Mouse (Mus musculus) hindbrain, postnatal 0 days (tissue): Measurements from ENCODE around the gene Myb. TPM values are rescaled to one million over a fixed set of nuclear protein-coding genes. Genes with fewer than 3 reads are reported as not detected.
"Not testable (repeated sequence)": the region's sequence is repeated elsewhere in the genome, so short reads cannot be mapped to it uniquely, and the experiment has no call there.

Experiments
- ATAC-seq: fragments of 200-750 bp; cut with Nextera tagmentation; 2 replicates; pipeline ENCODE4 v1.8.0; 2017; ENCODE audit warnings: mild to moderate bottlenecking, moderate TSS enrichment, moderate library complexity
- DNase-seq: peaks from one replicate; pipeline ENCODE4 v3.0.0-alpha.2; 2015; ENCODE audit warnings: low spot score
- H3K27ac ChIP-seq: fragments of 300-500 bp; sonication (generic); 2 replicates; pipeline ENCODE4 v1.5.1; 2014; ENCODE audit warnings: mild to moderate bottlenecking
- H3K27me3 ChIP-seq: fragments of 300-500 bp; sonication (generic); 2 replicates; pipeline ENCODE4 v1.6.1; 2014; ENCODE audit warnings: low read length, mixed read lengths; ENCODE audit not compliant: insufficient read depth
- H3K36me3 ChIP-seq: fragments of 300-500 bp; sonication (generic); 2 replicates; pipeline ENCODE4 v1.6.1; 2014; ENCODE audit warnings: low read length, mixed read lengths; ENCODE audit not compliant: insufficient read depth
- H3K4me1 ChIP-seq: fragments of 300-500 bp; sonication (generic); 2 replicates; pipeline ENCODE4 v1.6.1; 2014; ENCODE audit warnings: antibody characterized with exemption, low read length, mixed read lengths; ENCODE audit not compliant: insufficient read depth
- H3K4me2 ChIP-seq: fragments of 300-500 bp; sonication (generic); 2 replicates; pipeline ENCODE4 v1.6.1; 2014; ENCODE audit warnings: low read depth, mild to moderate bottlenecking, low read length, moderate library complexity, mixed read lengths
- H3K4me3 ChIP-seq: fragments of 300-500 bp; sonication (generic); 2 replicates; pipeline ENCODE4 v1.5.1; 2014; ENCODE audit warnings: low read length
- H3K9ac ChIP-seq: fragments of 300-500 bp; sonication (generic); replicated peaks from 2 replicates; pipeline ENCODE4 v1.6.1; 2014; ENCODE audit warnings: mild to moderate bottlenecking, low read length, moderate library complexity, mixed read lengths
- H3K9me3 ChIP-seq: fragments of 300-500 bp; sonication (generic); 2 replicates; pipeline ENCODE4 v1.6.1; 2016; ENCODE audit warnings: low read length, mixed read lengths
- CTCF ChIP-seq: IDR thresholded peaks from 2 replicates; pipeline ENCODE4 v1.5.1; 2016; ENCODE audit warnings: antibody characterized with exemption, control low read depth, low read depth
- WGBS: fragments of 180-500 bp; shearing (Covaris S2); extraction: QIAGEN DNeasy Blood & Tissue Kit; methylation state at CpG from one replicate; pipeline ENCODE4 v1.1.7; 2014; 5-methylcytosine and 5-hydroxymethylcytosine counted together
- polyA plus RNA-seq: library from polyadenylated mRNA; unstranded; fragments of >200 nt; fragmentation: Nextera tagmentation; extraction: Ambion mirVana; gene quantifications from 2 replicates; pipeline ENCODE4 v1.2.1, GENCODE M21; 2015
- total RNA-seq: library from RNA; depleted of rRNA; stranded (reverse); fragments of >200 nt; gene quantifications from 2 replicates; pipeline ENCODE4 v1.2.3, GENCODE M21; 2014

Gene Myb
- total and polyA plus RNA-seq, 2 experiments from 2014 or later: 2.0 to 3.3 TPM

DNA sequence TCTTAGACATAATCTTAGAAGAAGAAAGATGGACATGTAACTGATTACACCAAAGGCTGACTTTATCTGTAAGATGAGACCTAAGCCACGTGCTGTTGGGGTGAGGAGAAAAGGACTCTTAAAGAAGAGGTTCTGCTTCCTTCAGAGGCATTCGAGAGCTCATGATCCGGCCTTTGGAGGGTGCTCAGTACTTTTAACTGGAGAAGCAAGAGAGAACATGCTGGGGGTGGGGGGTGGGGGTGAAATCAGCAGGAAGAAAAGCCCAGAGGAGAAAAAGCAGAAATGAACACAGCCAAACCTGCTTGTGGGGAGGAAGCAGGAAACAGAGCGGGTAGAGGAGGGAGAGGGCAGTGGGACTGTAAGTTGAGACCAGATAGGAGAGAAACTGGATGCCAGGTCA is 7.4 kb downstream of the Myb start:
- H3K4me3 ChIP-seq: no peak overlapping the region
- H3K4me1 ChIP-seq: no peaks in the 10 kb centered on the region
- no peaks in the 10 kb centered on the region for H3K9me3 ChIP-seq
- no peak for TF ChIP-seq CTCF
- no peaks in the 10 kb centered on the region; the same call in 1 of the 2 replicates for H3K36me3 ChIP-seq
- DNase-seq (no peak), ATAC-seq (no peak)
- WGBS: 93% methylated on average over 4 of the region's 4 CpGs
- H3K4me2 ChIP-seq: no peak overlapping the region
- H3K27ac ChIP-seq: no peak overlapping the region
- no peak overlapping the region for H3K9ac ChIP-seq
- peaks cover 3% of the 10 kb centered on the region; the same call in 1 of the 2 replicates for H3K27me3 ChIP-seq

DNA sequence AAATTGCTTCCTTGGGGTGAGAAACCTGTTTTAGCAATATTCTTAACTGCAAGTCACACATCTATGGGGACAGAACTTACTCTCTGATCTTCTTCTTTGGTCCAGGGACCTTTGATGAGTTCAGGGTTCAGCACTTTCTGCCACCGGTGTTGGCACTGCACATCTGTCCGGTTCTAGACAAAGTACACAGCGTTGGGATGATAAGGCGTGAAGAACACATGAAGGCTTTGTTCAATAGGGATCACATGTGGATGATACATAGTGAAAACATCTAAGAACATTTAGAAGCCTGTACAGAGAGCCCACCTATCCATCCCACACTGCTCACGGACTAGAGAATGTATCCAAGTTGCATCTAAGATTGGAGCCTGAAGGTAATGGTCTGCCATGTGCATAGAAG is 8.0 kb downstream of the Myb start:
- no peaks in the 10 kb centered on the region for H3K4me1 ChIP-seq
- TF ChIP-seq CTCF: no peak
- H3K27ac ChIP-seq: no peak overlapping the region
- H3K4me2 ChIP-seq: no peak overlapping the region
- H3K4me3 ChIP-seq: no peak overlapping the region
- ATAC-seq: no peak
- no peak overlapping the region for H3K9ac ChIP-seq
- H3K9me3 ChIP-seq: no peaks in the 10 kb centered on the region
- WGBS: 95% methylated on average over 5 of the region's 5 CpGs
- peaks cover under 1% of the 10 kb centered on the region; the same call in 1 of the 2 replicates for H3K27me3 ChIP-seq
- no peaks in the 10 kb centered on the region; the same call in 1 of the 2 replicates for H3K36me3 ChIP-seq
- DNase-seq: no peak

DNA sequence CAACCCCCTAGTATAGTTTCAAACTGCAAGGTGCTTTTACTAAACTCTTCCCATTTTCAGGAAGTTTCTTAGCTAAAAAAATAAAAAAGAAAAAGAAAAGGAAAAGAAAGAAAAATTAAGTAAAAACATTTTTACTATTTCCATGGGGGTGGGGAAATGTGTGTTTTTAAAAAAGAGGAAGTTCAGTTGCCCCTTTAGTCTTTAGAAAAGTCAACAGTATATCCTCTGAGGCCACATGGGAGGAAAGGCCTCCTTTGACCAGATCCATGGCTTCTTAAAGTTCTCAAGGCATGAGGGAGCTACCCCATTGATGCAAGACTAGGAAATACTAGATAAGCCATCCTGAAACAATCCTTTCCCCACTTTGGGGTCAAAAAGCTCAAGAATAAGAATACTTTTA is 9.5 kb downstream of the Myb start:
- no peak for TF ChIP-seq CTCF
- Histone ChIP-seq H3K9me3 (no peaks in the 10 kb centered on the region), H3K27ac (no peak overlapping the region), H3K4me3 (no peak overlapping the region), H3K4me1 (no peaks in the 10 kb centered on the region), H3K36me3 (no peaks in the 10 kb centered on the region; the same call in 1 of the 2 replicates), H3K4me2 (no peak overlapping the region), H3K9ac (no peak overlapping the region), H3K27me3 (no peaks in the 10 kb centered on the region)
- no peak for ATAC-seq
- no peak for DNase-seq

DNA sequence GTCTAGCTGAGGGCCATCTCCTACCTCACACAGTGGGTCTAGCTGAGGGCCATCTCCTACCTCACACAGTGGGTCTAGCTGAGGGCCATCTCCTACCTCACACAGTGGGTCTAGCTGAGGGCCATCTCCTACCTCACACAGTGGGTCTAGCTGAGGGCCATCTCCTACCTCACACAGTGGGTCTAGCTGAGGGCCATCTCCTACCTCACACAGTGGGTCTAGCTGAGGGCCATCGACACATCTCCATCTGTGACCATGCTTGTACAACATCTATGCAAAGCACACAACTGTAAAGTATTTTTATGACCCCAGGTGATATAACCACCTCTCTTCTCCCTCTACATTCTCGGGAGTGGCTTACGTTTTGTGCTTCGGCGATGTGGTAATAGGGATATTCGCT is 10.8 kb downstream of the Myb start:
- 95% methylated on average over 6 of the region's 6 CpGs for WGBS
- H3K4me3 ChIP-seq: not testable (repeated sequence)

DNA sequence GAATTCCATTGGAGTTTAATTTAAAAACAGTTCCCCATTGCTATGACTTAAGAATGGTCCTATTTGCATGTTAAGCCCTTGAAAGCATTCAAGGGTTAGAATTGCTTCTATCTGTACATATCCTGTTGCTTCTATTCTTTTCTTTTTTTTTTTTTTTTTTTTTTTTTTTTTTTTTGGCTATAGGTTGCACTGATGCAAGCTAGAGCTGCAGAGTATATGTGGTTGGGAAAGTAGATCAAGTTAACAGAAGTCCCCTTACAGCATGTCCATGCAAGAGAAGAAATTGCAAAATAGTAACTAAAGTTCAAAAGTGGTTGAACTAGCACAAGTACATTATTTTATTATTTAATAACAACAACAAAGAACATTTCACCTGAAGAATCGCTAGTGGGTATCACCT is 14.1 kb downstream of the Myb start:
- no peak for TF ChIP-seq CTCF
- H3K4me2 ChIP-seq: no peak overlapping the region
- WGBS: 100% methylated on average over 1 of the region's 1 CpGs
- no peaks in the 10 kb centered on the region for H3K4me1 ChIP-seq
- DNase-seq (no peak), ATAC-seq (no peak)
- no peak overlapping the region for H3K27ac ChIP-seq
- no peaks in the 10 kb centered on the region for H3K9me3 ChIP-seq
- H3K36me3 ChIP-seq: no peaks in the 10 kb centered on the region; the same call in 1 of the 2 replicates
- H3K9ac ChIP-seq: no peak overlapping the region
- no peaks in the 10 kb centered on the region for H3K27me3 ChIP-seq
- H3K4me3 ChIP-seq: no peak overlapping the region

More for the DNA sequence above, 10.8 kb downstream of the Myb start:
- not testable (repeated sequence) for DNase-seq, H3K9me3 ChIP-seq, H3K27ac ChIP-seq, H3K36me3 ChIP-seq, H3K4me1 ChIP-seq, ATAC-seq, H3K9ac ChIP-seq, H3K27me3 ChIP-seq, H3K4me2 ChIP-seq

DNA sequence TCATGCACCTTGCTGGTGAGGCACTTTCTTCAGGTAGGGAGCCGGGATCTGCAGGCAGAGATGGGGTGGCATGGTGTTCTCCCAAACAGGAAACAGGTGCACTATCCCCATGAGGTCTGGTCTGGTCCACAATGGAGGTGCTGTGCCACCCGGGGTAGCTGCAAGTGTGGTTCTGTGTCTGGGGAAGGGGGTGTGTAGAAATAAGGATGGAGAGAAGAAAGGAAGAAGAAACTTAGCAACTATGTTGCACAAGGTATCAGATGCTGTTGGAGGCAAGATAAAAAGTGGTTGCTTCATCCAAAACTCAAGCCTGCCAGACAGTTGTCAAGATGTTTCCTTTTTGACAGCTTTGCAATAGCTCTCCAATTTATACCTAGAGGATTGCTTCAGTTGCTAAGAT is 14.5 kb downstream of the Myb start:
- WGBS: 83% methylated on average over 2 of the region's 2 CpGs
- no peak overlapping the region for H3K27ac ChIP-seq
- DNase-seq: no peak
- H3K4me2 ChIP-seq: no peak overlapping the region
- TF ChIP-seq CTCF: no peak
- no peaks in the 10 kb centered on the region for H3K27me3 ChIP-seq
- H3K4me1 ChIP-seq: no peaks in the 10 kb centered on the region
- H3K9ac ChIP-seq: no peak overlapping the region
- H3K4me3 ChIP-seq: no peak overlapping the region
- H3K36me3 ChIP-seq: no peaks in the 10 kb centered on the region; the same call in 1 of the 2 replicates
- no peaks in the 10 kb centered on the region for H3K9me3 ChIP-seq
- ATAC-seq: no peak

DNA sequence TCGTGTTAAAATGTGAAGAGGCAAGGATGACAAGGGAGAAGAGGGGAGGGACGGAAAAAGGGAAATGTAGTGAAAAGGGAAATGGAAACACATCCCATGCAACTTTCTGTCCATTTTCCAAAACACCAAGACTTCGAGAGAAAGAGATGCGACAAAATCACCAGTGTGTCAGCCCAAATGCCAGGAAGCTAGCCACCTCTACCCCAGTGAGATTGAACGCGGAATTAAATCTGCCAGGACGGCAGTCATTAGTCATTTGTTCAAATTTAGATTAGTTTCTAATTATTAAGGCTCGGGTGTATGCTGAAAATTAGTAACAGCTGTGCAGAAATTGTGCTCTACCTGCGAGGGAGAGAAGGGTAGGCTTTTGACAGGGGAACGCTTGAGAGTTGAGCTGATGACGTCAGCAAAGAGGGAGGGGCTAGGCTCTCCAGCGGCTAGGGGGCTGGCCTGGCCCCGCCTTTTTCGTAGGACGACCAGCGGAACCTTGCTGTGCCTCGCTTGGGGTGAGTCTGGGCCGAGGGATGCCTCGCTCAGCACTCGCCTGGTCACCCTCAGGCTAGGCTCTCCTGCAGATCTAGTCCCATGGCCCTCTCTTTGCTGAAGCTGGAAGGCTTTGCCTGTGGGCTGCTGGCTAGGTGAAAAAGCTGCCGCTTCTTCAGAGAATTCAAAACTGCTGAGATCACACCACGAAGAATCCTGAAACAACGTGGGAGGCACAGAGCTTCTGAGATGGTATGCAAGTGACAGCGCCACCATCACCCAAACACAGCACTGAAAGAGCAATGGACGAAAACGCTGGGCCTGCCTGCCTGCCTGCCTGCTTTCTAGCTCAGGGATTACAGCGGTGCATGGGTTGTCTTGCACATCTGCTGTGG is 15.9 kb downstream of the Myb start:
- Histone ChIP-seq H3K4me1 (no peaks in the 10 kb centered on the region), H3K27me3 (no peaks in the 10 kb centered on the region), H3K9me3 (no peaks in the 10 kb centered on the region), H3K4me2 (peak overlapping the region; percentile 57), H3K9ac (peak overlapping the region; percentile 42), H3K4me3 (peak overlapping the region; percentile 43), H3K27ac (peak overlapping the region; percentile 63), H3K36me3 (no peaks in the 10 kb centered on the region; the same call in 1 of the 2 replicates)
- DNase-seq: peak; percentile 87
- WGBS: 21% methylated on average over 27 of the region's 27 CpGs
- ATAC-seq: peak; percentile 97
- TF ChIP-seq CTCF: peak; percentile 61
